Mouse (Mus musculus) ES-E14 (cell line): ENCODE measurements around the gene Msi2. TPM values are rescaled to one million over a fixed set of nuclear protein-coding genes. Genes with fewer than 3 reads are reported as not detected.

Experiments
- DNase-seq: peaks from one replicate; pipeline ENCODE4 v3.0.0-alpha.2; 2013; ENCODE audit warnings: low read depth, low spot score
- H3K27ac ChIP-seq: 2 replicates; pipeline ENCODE4 v1.5.1; 2012; ENCODE audit warnings: low read depth, mild to moderate bottlenecking, low read length, moderate library complexity, mixed read lengths; ENCODE audit not compliant: poor library complexity, insufficient read depth, severe bottlenecking
- H3K36me3 ChIP-seq: 2 replicates; pipeline ENCODE4 v1.6.1; 2012; ENCODE audit warnings: mild to moderate bottlenecking, low read length, moderate library complexity, mixed read lengths; ENCODE audit not compliant: control insufficient read depth, poor library complexity, insufficient read depth, severe bottlenecking
- H3K4me1 ChIP-seq, 2 experiments: fragments of 150-350 bp in 1 of 2; sonication (generic) in 1 of 2; 2 replicates each; pipeline ENCODE4 v1.6.1; 2012; ENCODE audit warnings: low read length in 2 of 2, mild to moderate bottlenecking in 1 of 2, mixed read lengths in 1 of 2; ENCODE audit not compliant: control insufficient read depth in 2 of 2, insufficient read depth in 2 of 2, poor library complexity in 1 of 2
- H3K4me3 ChIP-seq, 2 experiments: fragments of 150-350 bp in 1 of 2; sonication (generic) in 1 of 2; 2 replicates each; pipeline ENCODE4 v1.5.1; 2012; ENCODE audit warnings: low read length in 2 of 2, low read depth in 1 of 2, mild to moderate bottlenecking in 1 of 2, mixed read lengths in 1 of 2; ENCODE audit not compliant: insufficient read depth in 1 of 2, poor library complexity in 1 of 2, severe bottlenecking in 1 of 2
- H3K9ac ChIP-seq: 2 replicates; pipeline ENCODE4 v1.6.1; 2012; ENCODE audit warnings: low read depth, mild to moderate bottlenecking, low read length, mixed read lengths; ENCODE audit not compliant: poor library complexity, insufficient read depth, severe bottlenecking
- H3K9me3 ChIP-seq: fragments of 150-350 bp; sonication (generic); 2 replicates; pipeline ENCODE4 v1.6.1; 2012; ENCODE audit warnings: low read depth, mild to moderate bottlenecking, low read length; ENCODE audit not compliant: control insufficient read depth, insufficient read depth
- CHD2 ChIP-seq: IDR thresholded peaks from 2 replicates; pipeline ENCODE4 v1.6.1; 2014; ENCODE audit warnings: mild to moderate bottlenecking, low read depth, low read length, inconsistent platforms
- HCFC1 ChIP-seq: IDR thresholded peaks from 2 replicates; pipeline ENCODE4 v1.6.1; 2012; ENCODE audit warnings: low read length, inconsistent platforms, borderline replicate concordance; ENCODE audit not compliant: insufficient read depth
- MAFK ChIP-seq: IDR thresholded peaks from 2 replicates; pipeline ENCODE4 v1.6.1; 2014; ENCODE audit warnings: mild to moderate bottlenecking, low read depth, low read length, inconsistent platforms; ENCODE audit not compliant: insufficient read depth
- ZC3H11A ChIP-seq: IDR thresholded peaks from 2 replicates; pipeline ENCODE4 v1.6.1; 2012; ENCODE audit warnings: low read depth, mild to moderate bottlenecking, inconsistent platforms, low read length, borderline replicate concordance
- ZNF384 ChIP-seq: IDR thresholded peaks from 2 replicates; pipeline ENCODE4 v1.6.1; 2012; ENCODE audit warnings: low read depth, low read length, inconsistent platforms
- in situ Hi-C, 2 experiments: fragments of 600-800 bp; cut with MboI; formaldehyde crosslinking; loops; one replicate each; pipeline ENCODE4 v1.15.1; 2025; ENCODE audit warnings: low sequenced_read_pairs in 2 of 2, inconsistent platforms in 1 of 2; ENCODE audit not compliant: unreplicated experiment in 2 of 2
- total RNA-seq: library from RNA; depleted of rRNA; stranded (reverse); fragments of 300-350 nt; gene quantifications from 2 replicates; pipeline ENCODE4 v1.2.3, GENCODE M21; 2012

Gene Msi2
- total RNA-seq, 1 experiment: 66.4 TPM

GRCm38 (mm10) chr11:88689831-88690459, 28.4 kb downstream of the Msi2 start:
- DNase-seq: peak; percentile 91
- peak overlapping the region in 1 of 2 experiments; percentile 25; a peak in 2 of 4 replicates for H3K4me3 ChIP-seq

GRCm38 (mm10) chr11:88688644-88689043, 29.7 kb downstream of the Msi2 start:
- peak overlapping the region; percentile 98 for H3K27ac ChIP-seq
- H3K36me3 ChIP-seq: peaks cover 48% of the 10 kb centered on the region

More at GRCm38 (mm10) chr11:88689831-88690459, 28.4 kb downstream of the Msi2 start:
- peaks cover 8 to 26% of the 10 kb centered on the region in 2 experiments for H3K4me1 ChIP-seq
- in situ Hi-C loops: no loop called here
- peaks cover 41% of the 10 kb centered on the region for H3K36me3 ChIP-seq
- H3K9ac ChIP-seq: peak overlapping the region; percentile 55; the same call in 1 of the 2 replicates
- TF ChIP-seq ZC3H11A: no peak
- TF ChIP-seq ZNF384: no peak
- no peak for TF ChIP-seq MAFK
- no peak for TF ChIP-seq CHD2
- TF ChIP-seq HCFC1: no peak
- peak overlapping the region; percentile 98 for H3K27ac ChIP-seq
- peaks cover 3% of the 10 kb centered on the region; the same call in 1 of the 2 replicates for H3K9me3 ChIP-seq

GRCm38 (mm10) chr11:88687711-88688110, 30.6 kb downstream of the Msi2 start:
- TF ChIP-seq MAFK (no peak), HCFC1 (no peak), ZC3H11A (no peak), CHD2 (no peak), ZNF384 (no peak)
- H3K27ac ChIP-seq: peak overlapping the region; percentile 7; the same call in 1 of the 2 replicates

More at GRCm38 (mm10) chr11:88688644-88689043, 29.7 kb downstream of the Msi2 start:
- TF ChIP-seq HCFC1 (no peak), MAFK (no peak), ZNF384 (no peak), CHD2 (no peak), ZC3H11A (no peak)
- Histone ChIP-seq H3K4me3 (no peak overlapping the region), H3K9me3 (peaks cover 3% of the 10 kb centered on the region; the same call in 1 of the 2 replicates), H3K4me1 (peaks cover 0 to 19% of the 10 kb centered on the region in 2 experiments; a peak in 2 of 4 replicates), H3K9ac (peak overlapping the region; percentile 55; the same call in 1 of the 2 replicates)
- no peak for DNase-seq
- in situ Hi-C loops: no loop called here

GRCm38 (mm10) chr11:88687010-88687409, 31.3 kb downstream of the Msi2 start:
- Histone ChIP-seq H3K4me1 (peaks cover 0 to 16% of the 10 kb centered on the region in 2 experiments; a peak in 2 of 4 replicates), H3K9me3 (peaks cover 3% of the 10 kb centered on the region; the same call in 1 of the 2 replicates), H3K4me3 (no peak overlapping the region), H3K27ac (no peak overlapping the region), H3K9ac (no peak overlapping the region), H3K36me3 (peaks cover 50% of the 10 kb centered on the region)
- no peak for TF ChIP-seq HCFC1
- TF ChIP-seq ZC3H11A: no peak
- no peak for TF ChIP-seq ZNF384
- no peak for DNase-seq
- in situ Hi-C loops: no loop called here

More at GRCm38 (mm10) chr11:88687711-88688110, 30.6 kb downstream of the Msi2 start:
- no peak overlapping the region for H3K9ac ChIP-seq
- peaks cover 0 to 19% of the 10 kb centered on the region in 2 experiments; a peak in 2 of 4 replicates for H3K4me1 ChIP-seq
- H3K9me3 ChIP-seq: peaks cover 3% of the 10 kb centered on the region; the same call in 1 of the 2 replicates
- peaks cover 50% of the 10 kb centered on the region for H3K36me3 ChIP-seq
- no peak overlapping the region for H3K4me3 ChIP-seq
- in situ Hi-C loops: no loop called here
- no peak for DNase-seq
